ENCODE assay signal across 9 mouse cellular contexts in the genomic region with DNA sequence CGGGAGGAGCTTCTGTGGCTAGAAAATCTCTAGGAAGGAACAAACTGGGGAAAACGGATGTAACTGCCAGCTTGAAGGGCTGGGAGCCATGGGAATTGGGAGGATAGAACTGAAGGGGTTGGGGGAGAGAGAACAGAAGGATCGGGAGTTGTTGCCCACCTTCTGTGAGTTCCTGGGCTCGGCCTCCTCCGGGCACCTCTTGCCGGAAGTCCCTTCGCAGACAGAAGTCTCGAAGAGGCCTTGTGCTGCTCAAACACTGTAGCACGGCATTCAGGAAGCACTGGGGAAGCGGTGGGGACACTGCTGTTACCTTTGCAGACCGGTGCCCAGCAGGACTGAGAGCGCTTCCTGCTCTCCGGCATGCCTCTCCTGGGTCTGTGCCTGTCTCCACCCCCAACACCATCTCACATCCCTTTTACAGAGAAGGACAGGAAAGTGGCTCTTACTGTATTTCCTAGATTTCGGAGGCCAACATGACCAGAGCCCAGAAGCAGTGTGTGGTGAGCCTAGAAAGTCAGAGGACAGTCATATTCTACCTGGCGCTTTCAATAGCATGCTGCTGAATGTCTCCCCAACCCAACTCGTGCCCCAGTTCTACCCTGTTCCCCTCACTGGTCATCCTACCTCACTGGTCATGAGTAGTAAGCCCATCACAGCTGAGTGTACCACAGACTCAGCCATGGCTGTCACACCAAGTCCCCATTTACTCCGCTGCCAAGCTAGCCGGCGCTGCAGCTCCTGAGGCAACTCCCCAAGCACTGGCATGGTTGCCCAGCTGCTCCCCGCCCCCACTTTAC. TPM values are rescaled to one million over a fixed set of nuclear protein-coding genes. Genes with fewer than 3 reads are reported as not detected.
A peak's percentile ranks its signal among the peaks of the same experiment; 100 is the strongest.
DNase-seq lines count a peak whose midpoint lies in the region; ATAC-seq lines count a peak whose summit lies in the region.
"Had no signal": no experiment of that assay in that cellular context is flagged by ENCODE, and none has a peak within 500 bp of the region (broad histone marks: within the 10 kb centered on the region; RNA-seq: fewer than 3 reads in every experiment).

No protein-coding gene starts in this region.

- H3K36me3 ChIP-seq in heart, embryonic 14.5 days (ENCODE audit: control insufficient read depth, insufficient read depth, low read length): peaks cover 69% of the 10 kb centered on the region
- peaks cover 69% of the 10 kb centered on the region for H3K36me3 ChIP-seq in midbrain, embryonic 10.5 days
- peaks cover 18% of the 10 kb centered on the region for H3K36me3 ChIP-seq in midbrain, embryonic 16.5 days (ENCODE audit: control insufficient read depth, insufficient read depth, low read length)
- peaks cover 64% of the 10 kb centered on the region for H3K36me3 ChIP-seq in limb, embryonic 13.5 days
- H3K36me3 ChIP-seq in stomach, embryonic 16.5 days (ENCODE audit: control insufficient read depth, insufficient read depth, low read length): peaks cover 18% of the 10 kb centered on the region; the same call in 1 of the 2 replicates

- H3K4me2 ChIP-seq in heart, embryonic 14.5 days (ENCODE audit: low read length): no peak overlapping the region
- no peak overlapping the region for H3K4me2 ChIP-seq in midbrain, embryonic 16.5 days (ENCODE audit: low read length)
- no peak overlapping the region; the same call in 1 of the 2 replicates for H3K4me2 ChIP-seq in limb, embryonic 13.5 days (replicated peaks)
- no peak overlapping the region for H3K4me2 ChIP-seq in stomach, embryonic 16.5 days (ENCODE audit: low read depth, low read length)

- H3K27ac ChIP-seq in heart, embryonic 14.5 days (replicated peaks in 1 of 2; ENCODE audit: control insufficient read depth in 1 of 2, insufficient read depth in 1 of 2, low read depth in 2 of 2, low read length in 2 of 2): no peak overlapping the region
- H3K27ac ChIP-seq in midbrain, embryonic 10.5 days (replicated peaks): no peak overlapping the region
- no peak overlapping the region for H3K27ac ChIP-seq in midbrain, embryonic 16.5 days (ENCODE audit: low read length)
- H3K27ac ChIP-seq in limb, embryonic 13.5 days: 0 out of 2 replicates have a peak overlapping the region, but pooled peaks have one; percentile 3
- peak overlapping the region; percentile 30 for H3K27ac ChIP-seq in stomach, embryonic 16.5 days (ENCODE audit: low read length)

- no peaks in the 10 kb centered on the region for H3K27me3 ChIP-seq in heart, embryonic 14.5 days (ENCODE audit: control insufficient read depth, insufficient read depth, low read length)
- H3K27me3 ChIP-seq in midbrain, embryonic 10.5 days (ENCODE audit: low read depth, poor library complexity, severe bottlenecking): no peaks in the 10 kb centered on the region
- no peaks in the 10 kb centered on the region for H3K27me3 ChIP-seq in midbrain, embryonic 16.5 days (ENCODE audit: control insufficient read depth, insufficient read depth, low read depth, low read length)
- no peaks in the 10 kb centered on the region for H3K27me3 ChIP-seq in limb, embryonic 13.5 days
- H3K27me3 ChIP-seq in stomach, embryonic 16.5 days (ENCODE audit: control insufficient read depth, insufficient read depth, low read length): no peaks in the 10 kb centered on the region

- no peak for ATAC-seq in heart, embryonic 14.5 days (ENCODE audit: insufficient number of reproducible peaks, insufficient read depth, low FRiP score, low read depth)
- no peak for ATAC-seq in midbrain, embryonic 16.5 days
- no peak for ATAC-seq in limb, embryonic 13.5 days (ENCODE audit: low FRiP score, low read depth)
- ATAC-seq in stomach, embryonic 16.5 days (ENCODE audit: insufficient read depth, low FRiP score): no peak

- 84% methylated on average over 20 of the region's 20 CpGs for WGBS in heart, embryonic 14.5 days
- 88% methylated on average over 20 of the region's 20 CpGs for WGBS in midbrain, embryonic 10.5 days
- WGBS in midbrain, embryonic 16.5 days: 86% methylated on average over 20 of the region's 20 CpGs
- WGBS in limb, embryonic 13.5 days: 89% methylated on average over 20 of the region's 20 CpGs
- 82% methylated on average over 20 of the region's 20 CpGs for WGBS in stomach, embryonic 16.5 days

- H3K9me3 ChIP-seq in heart, embryonic 14.5 days (ENCODE audit: control insufficient read depth, low read length): no peaks in the 10 kb centered on the region
- no peaks in the 10 kb centered on the region for H3K9me3 ChIP-seq in midbrain, embryonic 10.5 days (replicated peaks)
- H3K9me3 ChIP-seq in midbrain, embryonic 16.5 days (replicated peaks; ENCODE audit: control insufficient read depth, low read length, poor library complexity, severe bottlenecking): no peaks in the 10 kb centered on the region
- no peaks in the 10 kb centered on the region for H3K9me3 ChIP-seq in limb, embryonic 13.5 days
- no peaks in the 10 kb centered on the region for H3K9me3 ChIP-seq in stomach, embryonic 16.5 days (replicated peaks; ENCODE audit: control insufficient read depth, low read length)

- no peak for DNase-seq in heart, postnatal 4 days
- DNase-seq in midbrain, embryonic 10.5 days (ENCODE audit: low spot score): no peak
- DNase-seq in adrenal gland, adult 18-20 months (ENCODE audit: low spot score in 2 of 2): no peak
- DNase-seq: adrenal gland, postnatal 14 days; thymus, postnatal 4 days had no signal

- H3K4me1 ChIP-seq in heart, embryonic 14.5 days (ENCODE audit: control insufficient read depth in 2 of 2, insufficient read depth in 2 of 2, low read length in 2 of 2): peaks cover 5 to 24% of the 10 kb centered on the region in 2 experiments
- H3K4me1 ChIP-seq in midbrain, embryonic 10.5 days: peaks cover 49% of the 10 kb centered on the region
- peaks cover 33% of the 10 kb centered on the region for H3K4me1 ChIP-seq in midbrain, embryonic 16.5 days (ENCODE audit: control insufficient read depth, insufficient read depth, low read length)
- peaks cover 40% of the 10 kb centered on the region for H3K4me1 ChIP-seq in limb, embryonic 13.5 days
- peaks cover 26% of the 10 kb centered on the region for H3K4me1 ChIP-seq in stomach, embryonic 16.5 days (ENCODE audit: control insufficient read depth, insufficient read depth, low read length)

- no peak overlapping the region for H3K4me3 ChIP-seq in heart, embryonic 14.5 days (ENCODE audit: control insufficient read depth in 1 of 2, insufficient read depth in 1 of 2, low read depth in 1 of 2, low read length in 2 of 2)
- H3K4me3 ChIP-seq in midbrain, embryonic 10.5 days: peak overlapping the region; percentile 18
- H3K4me3 ChIP-seq in midbrain, embryonic 16.5 days (ENCODE audit: low read depth, low read length): no peak overlapping the region
- no peak overlapping the region for H3K4me3 ChIP-seq in limb, embryonic 13.5 days
- H3K4me3 ChIP-seq in stomach, embryonic 16.5 days (replicated peaks; ENCODE audit: low read length): no peak overlapping the region; the same call in 1 of the 2 replicates

- 0 out of 2 replicates have a peak overlapping the region, but pooled peaks have one; percentile 25 for H3K9ac ChIP-seq in heart, embryonic 14.5 days (ENCODE audit: low read length)
- H3K9ac ChIP-seq in midbrain, embryonic 16.5 days (ENCODE audit: low read depth, low read length): no peak overlapping the region
- H3K9ac ChIP-seq in limb, embryonic 13.5 days: no peak overlapping the region; the same call in 1 of the 2 replicates
- H3K9ac ChIP-seq in stomach, embryonic 16.5 days (ENCODE audit: low read length): peak overlapping the region; percentile 7; the same call in 1 of the 2 replicates

RNA-seq across cellular contexts. Expression of gene Usp21, which starts 2.5 kb away (rescaled TPM):
- 43.2 and 45.5 TPM in 2 replicates for polyA plus RNA-seq in heart, embryonic 14.5 days (2014; fragmentation: Nextera tagmentation; extraction: Ambion mirVana)
- total RNA-seq in heart, postnatal 4 days (2021): 10 to 100 TPM; 23.2 to 23.7 TPM
- 102 and 109 TPM in 2 replicates for polyA plus RNA-seq in midbrain, embryonic 10.5 days (2016; fragmentation: Nextera tagmentation; extraction: Ambion mirVana)
- polyA plus RNA-seq in midbrain, embryonic 16.5 days (2015; fragmentation: Nextera tagmentation; extraction: Ambion mirVana): 105 and 112 TPM in 2 replicates
- polyA plus RNA-seq in limb, embryonic 13.5 days (2015; fragmentation: Nextera tagmentation; extraction: Ambion mirVana): 126 TPM in 2 replicates
- 54.9 and 59.1 TPM in 2 replicates for polyA plus RNA-seq in stomach, embryonic 16.5 days (2015; fragmentation: Nextera tagmentation; extraction: Ambion mirVana)
- total RNA-seq in adrenal gland, adult 18-20 months (2021): 10 to 100 TPM; 38.5 to 41.8 TPM

RNA-seq across cellular contexts. Expression of gene Ppox, which starts 4.3 kb away (rescaled TPM):
- 42.9 and 44.8 TPM in 2 replicates for polyA plus RNA-seq in heart, embryonic 14.5 days (2014; fragmentation: Nextera tagmentation; extraction: Ambion mirVana)
- total RNA-seq in heart, postnatal 4 days (2021): 10 to 100 TPM; 22.3 to 23.4 TPM
- polyA plus RNA-seq in midbrain, embryonic 10.5 days (2016; fragmentation: Nextera tagmentation; extraction: Ambion mirVana): 53.0 and 63.9 TPM in 2 replicates
- polyA plus RNA-seq in midbrain, embryonic 16.5 days (2015; fragmentation: Nextera tagmentation; extraction: Ambion mirVana): 44.4 and 49.5 TPM in 2 replicates
- 69.7 and 77.4 TPM in 2 replicates for polyA plus RNA-seq in limb, embryonic 13.5 days (2015; fragmentation: Nextera tagmentation; extraction: Ambion mirVana)
- polyA plus RNA-seq in stomach, embryonic 16.5 days (2015; fragmentation: Nextera tagmentation; extraction: Ambion mirVana): 44.6 and 54.5 TPM in 2 replicates
- total RNA-seq in adrenal gland, adult 18-20 months (2021): 10 to 100 TPM; 39.4 to 43.1 TPM

RNA-seq across cellular contexts. Expression of gene Ufc1, which starts 9.5 kb away (rescaled TPM):
- polyA plus RNA-seq in heart, embryonic 14.5 days (2014; fragmentation: Nextera tagmentation; extraction: Ambion mirVana): 96.0 and 111 TPM in 2 replicates
- 100 to 1,000 TPM; 102 to 108 TPM for total RNA-seq in heart, postnatal 4 days (2021)
- polyA plus RNA-seq in midbrain, embryonic 10.5 days (2016; fragmentation: Nextera tagmentation; extraction: Ambion mirVana): 102 and 108 TPM in 2 replicates
- polyA plus RNA-seq in midbrain, embryonic 16.5 days (2015; fragmentation: Nextera tagmentation; extraction: Ambion mirVana): 105 and 116 TPM in 2 replicates
- 110 and 116 TPM in 2 replicates for polyA plus RNA-seq in limb, embryonic 13.5 days (2015; fragmentation: Nextera tagmentation; extraction: Ambion mirVana)
- 100 and 113 TPM in 2 replicates for polyA plus RNA-seq in stomach, embryonic 16.5 days (2015; fragmentation: Nextera tagmentation; extraction: Ambion mirVana)
- total RNA-seq in adrenal gland, adult 18-20 months (2021): 100 to 1,000 TPM; 147 to 168 TPM

RNA-seq across cellular contexts. Expression of gene B4galt3, which starts 15.2 kb away (rescaled TPM):
- polyA plus RNA-seq in heart, embryonic 14.5 days (2014; fragmentation: Nextera tagmentation; extraction: Ambion mirVana): 52.8 and 55.6 TPM in 2 replicates
- 10 to 100 TPM; 26.7 to 29.9 TPM for total RNA-seq in heart, postnatal 4 days (2021)
- polyA plus RNA-seq in midbrain, embryonic 10.5 days (2016; fragmentation: Nextera tagmentation; extraction: Ambion mirVana): 63.5 and 69.5 TPM in 2 replicates
- polyA plus RNA-seq in midbrain, embryonic 16.5 days (2015; fragmentation: Nextera tagmentation; extraction: Ambion mirVana): 113 and 115 TPM in 2 replicates
- 86.2 and 94.0 TPM in 2 replicates for polyA plus RNA-seq in limb, embryonic 13.5 days (2015; fragmentation: Nextera tagmentation; extraction: Ambion mirVana)
- 70.6 and 71.5 TPM in 2 replicates for polyA plus RNA-seq in stomach, embryonic 16.5 days (2015; fragmentation: Nextera tagmentation; extraction: Ambion mirVana)
- 10 to 100 TPM; 30.5 to 37.8 TPM for total RNA-seq in adrenal gland, adult 18-20 months (2021)

RNA-seq across cellular contexts. Expression of gene Ndufs2, which starts 34.1 kb away (rescaled TPM):
- polyA plus RNA-seq in heart, embryonic 14.5 days (2014; fragmentation: Nextera tagmentation; extraction: Ambion mirVana): 541 and 561 TPM in 2 replicates
- total RNA-seq in heart, postnatal 4 days (2021): 100 to 1,000 TPM; 862 to 916 TPM
- polyA plus RNA-seq in midbrain, embryonic 10.5 days (2016; fragmentation: Nextera tagmentation; extraction: Ambion mirVana): 267 and 268 TPM in 2 replicates
- 218 and 225 TPM in 2 replicates for polyA plus RNA-seq in midbrain, embryonic 16.5 days (2015; fragmentation: Nextera tagmentation; extraction: Ambion mirVana)
- polyA plus RNA-seq in limb, embryonic 13.5 days (2015; fragmentation: Nextera tagmentation; extraction: Ambion mirVana): 253 and 254 TPM in 2 replicates
- polyA plus RNA-seq in stomach, embryonic 16.5 days (2015; fragmentation: Nextera tagmentation; extraction: Ambion mirVana): 259 and 260 TPM in 2 replicates
- total RNA-seq in adrenal gland, adult 18-20 months (2021): 1,000 to 10,000 TPM in 1 of 2 experiments, 100 to 1,000 TPM in 1; 683 to 1,034 TPM

Comparison
In these comparisons a context has a peak if more than half of its experiments do, and no peak if none do; other contexts are left out.
1. H3K27ac ChIP-seq: peak in limb, embryonic 13.5 days (single experiment) and stomach, embryonic 16.5 days (single experiment); none in heart, embryonic 14.5 days (0 of 2), midbrain, embryonic 10.5 days (single experiment) and midbrain, embryonic 16.5 days (single experiment).
2. H3K9ac ChIP-seq: peak in heart, embryonic 14.5 days (single experiment) and stomach, embryonic 16.5 days (single experiment); none in midbrain, embryonic 16.5 days (single experiment) and limb, embryonic 13.5 days (single experiment).